Mouse (Mus musculus): ENCODE data around the gene Jarid2. TPM values are rescaled to one million over a fixed set of nuclear protein-coding genes. Genes with fewer than 3 reads are reported as not detected.
A peak's percentile ranks its signal among the peaks of the same experiment; 100 is the strongest.

Jarid2 gene
- total RNA-seq, 1 experiment from 2014 or later, result 50.3 TPM

DNA sequence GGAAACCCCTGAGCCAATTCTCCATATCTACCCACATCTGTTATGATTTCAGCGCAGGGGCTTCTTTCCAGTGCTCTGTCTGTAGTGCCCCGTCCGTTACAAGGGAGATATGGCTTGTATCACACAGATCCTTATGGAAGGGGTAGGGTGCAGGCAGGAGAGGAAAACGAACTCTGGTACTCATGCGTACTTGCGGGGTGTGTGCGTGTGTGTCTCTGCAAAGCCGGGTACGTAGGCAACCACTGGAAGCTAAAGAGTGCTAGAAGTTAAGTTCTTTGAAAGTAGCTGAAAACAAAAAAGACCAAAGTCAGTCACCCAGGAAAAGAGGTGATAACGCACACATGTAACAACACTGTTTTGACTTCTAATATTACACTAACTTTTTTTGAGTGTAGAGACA, 82.3 kb downstream of the Jarid2 start:
- no peak for ATAC-seq (ENCODE audit: extremely low read depth, insufficient number of reproducible peaks, low FRiP score, poor library complexity, severe bottlenecking)

- no peak for ATAC-seq (ENCODE audit: extremely low read depth, insufficient number of reproducible peaks, low FRiP score, poor library complexity, severe bottlenecking)
Observed at GRCm38 (mm10) chr13:44812381-44812780, 83.1 kb downstream of the Jarid2 start.

GRCm38 (mm10) chr13:44819400-44819799, 90.1 kb downstream of the Jarid2 start:
- ATAC-seq (ENCODE audit: extremely low read depth, insufficient number of reproducible peaks, low FRiP score, poor library complexity, severe bottlenecking), result 0 out of 2 replicates have a peak, but pooled peaks have one; percentile 33

GRCm38 (mm10) chr13:44822578-44822977, 93.3 kb downstream of the Jarid2 start:
- 0 out of 2 replicates have a peak, but pooled peaks have one; percentile 19 for ATAC-seq (ENCODE audit: extremely low read depth, insufficient number of reproducible peaks, low FRiP score, poor library complexity, severe bottlenecking)

DNA sequence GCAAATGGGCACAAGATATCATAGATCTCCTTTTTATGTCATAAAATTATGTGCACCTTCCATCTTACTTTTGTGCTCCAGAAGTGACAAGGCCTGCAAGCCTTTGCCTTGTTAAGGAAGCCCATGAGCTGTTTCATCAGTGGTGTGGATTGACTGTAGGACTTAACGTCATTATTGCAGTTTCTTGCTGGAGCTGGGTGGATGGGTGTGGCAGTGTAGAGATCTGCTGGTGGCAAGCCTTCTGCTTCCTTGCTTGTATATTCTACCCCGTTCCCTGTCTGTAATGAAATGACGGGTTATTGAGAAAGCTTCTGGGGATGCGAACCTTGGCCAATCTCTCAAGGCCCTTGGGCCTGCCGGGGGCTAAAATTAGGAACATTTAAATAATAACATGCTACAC, 99.6 kb downstream of the Jarid2 start:
- no peak for ATAC-seq (ENCODE audit: extremely low read depth, insufficient number of reproducible peaks, low FRiP score, poor library complexity, severe bottlenecking)

- ATAC-seq (ENCODE audit: extremely low read depth, insufficient number of reproducible peaks, low FRiP score, poor library complexity, severe bottlenecking), result no peak
Observed at GRCm38 (mm10) chr13:44832104-44832503, 102.8 kb downstream of the Jarid2 start.

DNA sequence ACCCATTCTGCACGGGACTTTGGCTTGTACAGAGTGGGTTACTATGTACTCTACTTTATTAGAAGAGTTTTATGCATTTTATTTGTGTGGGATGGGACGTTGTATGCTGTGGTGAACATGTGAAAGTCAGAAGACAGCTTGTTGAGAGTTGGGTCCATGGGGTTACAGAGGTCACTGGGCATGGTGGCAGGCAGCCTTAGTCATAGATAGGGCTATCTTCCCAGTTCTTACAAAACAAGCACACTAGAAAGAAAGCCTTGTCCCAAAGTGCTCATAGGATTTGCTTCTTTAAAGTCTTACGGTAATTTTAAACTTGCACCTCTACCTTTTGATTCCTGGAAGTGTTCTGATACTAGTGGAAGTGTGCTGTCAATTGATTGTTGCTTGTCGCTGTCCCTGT, 103.6 kb downstream of the Jarid2 start:
- ATAC-seq (ENCODE audit: extremely low read depth, insufficient number of reproducible peaks, low FRiP score, poor library complexity, severe bottlenecking), result no peak

DNA sequence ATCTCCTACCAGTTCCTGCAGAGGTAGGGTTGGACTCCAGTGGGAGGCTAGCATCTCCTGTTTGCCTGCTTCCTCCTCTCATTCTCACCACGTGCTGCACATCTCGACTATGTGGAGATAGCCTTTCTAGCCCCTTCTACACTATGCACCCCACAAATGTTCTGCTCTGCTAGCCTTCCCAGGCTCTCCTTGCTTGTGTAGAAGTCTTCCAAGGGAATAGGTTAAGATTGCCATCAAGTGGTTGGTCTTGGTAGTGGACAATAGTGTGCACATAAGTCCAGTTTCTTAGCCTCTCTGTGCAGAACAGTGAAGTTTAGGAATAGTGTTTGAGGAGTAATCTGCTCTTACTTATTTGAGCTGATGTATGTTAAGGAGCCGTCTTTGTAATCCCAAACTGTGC, 104.1 kb downstream of the Jarid2 start:
- peak; percentile 44; the same call in 1 of the 2 replicates for ATAC-seq (ENCODE audit: extremely low read depth, insufficient number of reproducible peaks, low FRiP score, poor library complexity, severe bottlenecking)

DNA sequence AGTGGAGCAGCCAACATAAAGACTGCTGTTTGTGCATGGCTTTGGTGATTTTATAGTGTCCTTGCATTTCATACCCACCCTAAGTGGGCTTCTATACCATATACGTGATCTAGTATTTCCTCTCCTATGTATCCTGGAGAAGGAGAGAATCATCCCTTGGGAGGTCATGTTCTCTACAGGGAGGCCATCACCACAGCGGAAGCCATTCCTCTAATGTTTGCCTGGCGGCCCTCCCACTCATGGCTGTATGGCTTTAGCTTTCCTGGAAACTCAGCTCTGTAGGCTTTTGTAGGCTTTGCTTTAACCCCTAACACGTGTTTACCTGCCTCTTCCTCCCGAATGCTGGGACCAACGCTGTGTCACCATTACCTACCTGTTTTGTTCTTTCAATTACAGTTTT, 108.2 kb downstream of the Jarid2 start:
- no peak for ATAC-seq (ENCODE audit: extremely low read depth, insufficient number of reproducible peaks, low FRiP score, poor library complexity, severe bottlenecking)

GRCm38 (mm10) chr13:44839866-44840835, 110.9 kb downstream of the Jarid2 start:
- no peak for ATAC-seq (ENCODE audit: extremely low read depth, insufficient number of reproducible peaks, low FRiP score, poor library complexity, severe bottlenecking)

GRCm38 (mm10) chr13:44851426-44851825, 122.2 kb downstream of the Jarid2 start:
- no peak for ATAC-seq (ENCODE audit: extremely low read depth, insufficient number of reproducible peaks, low FRiP score, poor library complexity, severe bottlenecking)

DNA sequence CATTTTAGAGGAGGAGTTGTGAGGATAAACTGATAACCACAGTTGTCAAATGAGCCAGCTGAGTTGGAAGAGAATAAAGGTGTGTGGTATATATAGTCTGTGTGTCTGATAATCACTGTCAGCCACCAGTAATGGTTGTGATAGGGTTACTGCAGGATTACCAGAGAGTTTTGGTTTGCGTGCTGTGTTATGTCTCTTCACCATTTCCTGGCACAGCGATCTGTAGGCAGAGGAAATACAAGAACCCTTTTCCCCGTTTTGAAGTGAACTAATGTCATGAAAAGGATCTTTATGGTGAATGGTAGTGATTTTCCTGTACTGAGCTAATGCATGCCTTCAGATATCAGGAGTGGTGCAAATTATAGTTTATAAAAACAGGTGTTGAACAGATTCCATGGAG, 122.8 kb downstream of the Jarid2 start:
- ATAC-seq (ENCODE audit: extremely low read depth, insufficient number of reproducible peaks, low FRiP score, poor library complexity, severe bottlenecking), result no peak

- no peak for ATAC-seq (ENCODE audit: extremely low read depth, insufficient number of reproducible peaks, low FRiP score, poor library complexity, severe bottlenecking)
Observed at GRCm38 (mm10) chr13:44865566-44865965, 136.3 kb downstream of the Jarid2 start.

DNA sequence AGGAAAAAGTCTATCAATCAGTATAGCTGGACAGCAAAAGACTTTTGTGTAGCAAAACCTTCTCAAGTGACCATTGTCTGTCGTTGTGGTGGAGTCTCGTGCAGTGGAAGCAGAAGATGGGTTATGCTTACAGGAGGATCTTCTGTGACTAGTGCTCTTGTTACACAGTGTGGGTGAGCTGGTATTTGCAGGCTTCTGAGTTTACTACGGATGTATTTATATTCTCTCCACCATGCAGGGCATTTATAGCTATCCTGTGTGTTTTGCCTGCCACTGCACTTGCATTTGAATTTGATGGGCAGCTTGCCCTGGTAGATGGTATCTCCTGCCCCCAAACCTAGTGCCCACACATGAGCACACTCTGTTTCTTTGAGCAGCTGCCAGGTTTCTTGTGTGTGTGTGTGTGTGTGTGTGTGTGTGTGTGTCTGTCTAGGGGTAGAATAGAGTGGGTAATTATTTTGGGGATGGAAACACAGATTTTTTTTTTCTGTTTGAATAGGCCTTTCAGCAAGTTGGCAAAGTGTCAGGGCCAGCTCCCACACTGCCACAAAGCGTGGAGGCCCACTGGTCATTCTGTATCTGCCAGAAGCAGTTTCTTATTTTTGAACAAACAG, 138.9 kb downstream of the Jarid2 start:
- no peak for ATAC-seq (ENCODE audit: extremely low read depth, insufficient number of reproducible peaks, low FRiP score, poor library complexity, severe bottlenecking)

DNA sequence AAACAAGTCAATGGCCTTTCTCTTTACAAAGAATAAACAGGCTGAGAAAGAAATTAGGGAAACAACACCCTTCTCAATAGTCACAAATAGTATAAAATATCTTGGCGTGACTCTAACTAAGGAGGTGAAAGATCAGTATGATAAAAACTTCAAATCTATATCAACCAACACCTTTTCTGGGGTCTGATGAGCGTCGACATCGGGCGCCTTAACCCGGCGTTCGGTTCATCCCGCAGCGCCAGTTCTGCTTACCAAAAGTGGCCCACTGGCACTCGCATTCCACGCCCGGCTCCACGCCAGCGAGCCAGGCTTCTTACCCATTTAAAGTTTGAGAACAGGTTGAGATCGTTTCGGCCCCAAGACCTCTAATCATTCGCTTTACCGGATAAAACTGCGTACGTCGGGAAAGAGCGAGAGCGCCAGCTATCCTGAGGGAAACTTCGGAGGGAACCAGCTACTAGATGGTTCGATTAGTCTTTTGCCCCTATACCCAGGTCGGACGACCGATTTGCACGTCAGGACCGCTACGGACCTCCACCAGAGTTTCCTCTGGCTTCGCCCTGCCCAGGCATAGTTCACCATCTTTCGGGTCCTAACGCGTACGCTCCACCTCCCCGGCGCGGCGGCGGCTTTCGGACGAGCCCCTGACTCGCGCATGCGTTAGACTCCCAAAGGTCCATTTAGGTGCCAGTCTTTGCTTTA, 140.3 kb downstream of the Jarid2 start:
- peak; percentile 85 for ATAC-seq (ENCODE audit: extremely low read depth, insufficient number of reproducible peaks, low FRiP score, poor library complexity, severe bottlenecking)

GRCm38 (mm10) chr13:44876799-44877198, 147.5 kb downstream of the Jarid2 start:
- no peak for ATAC-seq (ENCODE audit: extremely low read depth, insufficient number of reproducible peaks, low FRiP score, poor library complexity, severe bottlenecking)

GRCm38 (mm10) chr13:44881001-44881400, 151.7 kb downstream of the Jarid2 start:
- ATAC-seq (ENCODE audit: extremely low read depth, insufficient number of reproducible peaks, low FRiP score, poor library complexity, severe bottlenecking), result no peak

DNA sequence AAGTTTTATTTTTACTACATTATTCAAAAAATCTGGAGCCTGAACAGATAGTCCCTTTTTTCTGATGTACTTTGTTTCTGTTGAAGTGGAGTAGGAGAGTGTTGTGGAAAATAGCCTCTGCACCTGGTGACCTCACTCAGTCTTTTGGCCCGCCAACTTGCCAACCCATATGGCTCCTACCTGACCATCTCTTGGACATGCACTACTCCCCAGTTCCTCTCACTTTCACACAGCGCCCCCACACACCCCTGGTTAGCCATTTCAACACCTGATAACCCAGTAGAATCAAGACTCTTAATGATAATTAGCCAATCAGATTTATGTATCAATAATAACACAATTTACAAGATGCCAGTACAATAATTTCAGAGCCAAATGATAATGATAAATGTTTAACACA, 156.9 kb downstream of the Jarid2 start:
- no peak for ATAC-seq (ENCODE audit: extremely low read depth, insufficient number of reproducible peaks, low FRiP score, poor library complexity, severe bottlenecking)

- no peak for ATAC-seq (ENCODE audit: extremely low read depth, insufficient number of reproducible peaks, low FRiP score, poor library complexity, severe bottlenecking)
Observed at GRCm38 (mm10) chr13:44890612-44891011, 161.3 kb downstream of the Jarid2 start.
